Mouse (Mus musculus) subcutaneous adipose tissue, adult 2 months (tissue): ENCODE data around the gene Zfp760. TPM values are rescaled to one million over a fixed set of nuclear protein-coding genes. Genes with fewer than 3 reads are reported as not detected.

Source experiments
- polyA plus RNA-seq: library from polyadenylated mRNA; depleted of rRNA; stranded (reverse); fragments of >200 nt; gene quantifications from 2 replicates; pipeline ENCODE4 v1.2.3, GENCODE M21; 2012; ENCODE audit warnings: low replicate concordance; rRNA removed

Zfp760 gene
- 1.7 and 2.2 TPM in 2 replicates for polyA plus RNA-seq

GRCm38 (mm10) chr17:21707343-21707996 lies at the start of gene Zfp760:
Gene Zfp760 (plus strand): TSS chr17:21707741.

GRCm38 (mm10) chr17:21691560-21691959 lies 16.0 kb upstream of the Zfp760 start, which contains the start of gene Gm10226:
Gene Gm10226 (plus strand): TSS chr17:21691860.

GRCm38 (mm10) chr17:21730495-21730894 lies 23.0 kb downstream of the Zfp760 start, which contains the start of gene Zfp229:
Gene Zfp229 (plus strand): TSS chr17:21730795.

Other genes starting within 250 kb of the Zfp760 start
- 1.3 and 2.1 TPM in 2 replicates for gene Zfp53, start 218.7 kb upstream of the Zfp760 start, polyA plus RNA-seq
- 0.66 and 1.0 TPM in 2 replicates for gene Zfp52, start 172.2 kb upstream of the Zfp760 start, polyA plus RNA-seq
- gene Zfp948, start 140.7 kb upstream of the Zfp760 start, polyA plus RNA-seq = 2.4 and 2.9 TPM in 2 replicates
- gene Zfp983, start 57.1 kb upstream of the Zfp760 start, polyA plus RNA-seq = 0.85 and 0.95 TPM in 2 replicates
- not detected in 2 replicates for gene Gm10226, start 15.9 kb upstream of the Zfp760 start, polyA plus RNA-seq
- gene Zfp229, start 23.1 kb downstream of the Zfp760 start, polyA plus RNA-seq = 1.6 and 2.3 TPM in 2 replicates
- 0.24 and 0.26 TPM in 2 replicates for gene Zfp820, start 138.0 kb downstream of the Zfp760 start, polyA plus RNA-seq
- gene Zfp995, start 202.2 kb downstream of the Zfp760 start, polyA plus RNA-seq = 1.1 and 1.9 TPM in 2 replicates